Mouse (Mus musculus) forebrain, embryonic 10.5 days (tissue): ENCODE measurements at regions not wholly inside any gene's neighbourhood (a gene's known extent, or its start where the extent isn't known, plus 50 kb on each side); places are given as distances from the start of the nearest gene placed in this dataset.

Experiments
- DNase-seq: peaks from one replicate; pipeline ENCODE4 v3.0.0-alpha.2; 2017; ENCODE audit warnings: low spot score; ENCODE audit errors: extremely low spot score
- H3K27ac ChIP-seq: fragments of 300-500 bp; sonication (generic); 2 replicates; pipeline ENCODE4 v1.5.1; 2016; ENCODE audit warnings: mild to moderate bottlenecking
- H3K27me3 ChIP-seq: fragments of 300-500 bp; sonication (generic); 2 replicates; pipeline ENCODE4 v1.6.1; 2016; ENCODE audit warnings: mild to moderate bottlenecking; ENCODE audit not compliant: poor library complexity, severe bottlenecking
- H3K36me3 ChIP-seq: fragments of 300-500 bp; sonication (generic); replicated peaks from 2 replicates; pipeline ENCODE4 v1.6.1; 2016; ENCODE audit warnings: mild to moderate bottlenecking, moderate library complexity
- H3K4me1 ChIP-seq: fragments of 300-500 bp; sonication (generic); 2 replicates; pipeline ENCODE4 v1.6.1; 2016
- H3K4me3 ChIP-seq: fragments of 300-500 bp; sonication (generic); 2 replicates; pipeline ENCODE4 v1.5.1; 2016; ENCODE audit warnings: mild to moderate bottlenecking, moderate library complexity
- H3K9me3 ChIP-seq: fragments of 300-500 bp; sonication (generic); 2 replicates; pipeline ENCODE4 v1.6.1; 2016; ENCODE audit warnings: mild to moderate bottlenecking, moderate library complexity
- WGBS: fragments of 180-500 bp; shearing (Covaris S2); methylation state at CpG from one replicate; pipeline ENCODE4 v1.1.7; 2016; 5-methylcytosine and 5-hydroxymethylcytosine counted together

- Histone ChIP-seq H3K27ac (no peak overlapping the region), H3K4me1 (no peaks in the 10 kb centered on the region), H3K36me3 (no peaks in the 10 kb centered on the region), H3K9me3 (no peaks in the 10 kb centered on the region), H3K4me3 (no peak overlapping the region), H3K27me3 (no peaks in the 10 kb centered on the region)
- WGBS, result 89% methylated on average over 9 of the region's 9 CpGs
- no peak for DNase-seq
Measured at GRCm38 (mm10) chr2:149748240-149748822, 80.7 kb upstream of the Syndig1 start.

- Histone ChIP-seq H3K4me3 (no peak overlapping the region), H3K4me1 (no peaks in the 10 kb centered on the region), H3K27ac (no peak overlapping the region), H3K27me3 (no peaks in the 10 kb centered on the region), H3K9me3 (no peaks in the 10 kb centered on the region), H3K36me3 (no peaks in the 10 kb centered on the region)
- DNase-seq, result no peak
- 85% methylated on average over 4 of the region's 4 CpGs for WGBS
Measured at GRCm38 (mm10) chr2:149759151-149759550, 69.9 kb upstream of the Syndig1 start.

GRCm38 (mm10) chr2:149763864-149764263 lies 65.1 kb upstream of the Syndig1 start:
- Histone ChIP-seq H3K27me3 (no peaks in the 10 kb centered on the region), H3K36me3 (no peaks in the 10 kb centered on the region), H3K4me3 (no peak overlapping the region), H3K9me3 (no peaks in the 10 kb centered on the region), H3K27ac (no peak overlapping the region), H3K4me1 (no peaks in the 10 kb centered on the region)
- WGBS, result 83% methylated on average over 1 of the region's 1 CpGs
- no peak for DNase-seq

- H3K4me1 ChIP-seq, result no peaks in the 10 kb centered on the region
- H3K4me3 ChIP-seq, result no peak overlapping the region
- WGBS, result 67% methylated on average over 1 of the region's 1 CpGs
Measured at GRCm38 (mm10) chr2:149768027-149768426, 61.0 kb upstream of the Syndig1 start.

GRCm38 (mm10) chr2:149768551-149768950 lies 60.5 kb upstream of the Syndig1 start:
- Histone ChIP-seq H3K4me1 (no peaks in the 10 kb centered on the region), H3K9me3 (no peaks in the 10 kb centered on the region), H3K36me3 (no peaks in the 10 kb centered on the region), H3K27me3 (no peaks in the 10 kb centered on the region), H3K4me3 (no peak overlapping the region), H3K27ac (no peak overlapping the region)
- 85% methylated on average over 2 of the region's 2 CpGs for WGBS
- no peak for DNase-seq

More at GRCm38 (mm10) chr2:149768027-149768426, 61.0 kb upstream of the Syndig1 start:
- H3K9me3 ChIP-seq, result no peaks in the 10 kb centered on the region
- no peak for DNase-seq
- no peaks in the 10 kb centered on the region for H3K27me3 ChIP-seq
- H3K27ac ChIP-seq, result no peak overlapping the region
- no peaks in the 10 kb centered on the region for H3K36me3 ChIP-seq

GRCm38 (mm10) chr2:149777316-149777715 lies 51.7 kb upstream of the Syndig1 start:
- H3K4me3 ChIP-seq, result no peak overlapping the region
- H3K27me3 ChIP-seq, result no peaks in the 10 kb centered on the region
- no peak for DNase-seq
- H3K4me1 ChIP-seq, result no peaks in the 10 kb centered on the region
- no peak overlapping the region for H3K27ac ChIP-seq
- no peaks in the 10 kb centered on the region for H3K36me3 ChIP-seq
- WGBS, result 95% methylated on average over 3 of the region's 3 CpGs
- H3K9me3 ChIP-seq, result no peaks in the 10 kb centered on the region
